Mouse (Mus musculus): ENCODE measurements around the gene Fryl. TPM values are rescaled to one million over a fixed set of nuclear protein-coding genes. Genes with fewer than 3 reads are reported as not detected.

Gene Fryl
- polyA plus RNA-seq, 1 experiment, result 157 TPM

GRCm38 (mm10) chr5:73153802-73154465, 102.5 kb downstream of the Fryl start:
- 94% methylated on average over 14 of the region's 14 CpGs for WGBS
- no peak for TF ChIP-seq POLR2A (IDR thresholded peaks at IDR 0.05; ENCODE audit: borderline replicate concordance, control insufficient read depth, low read depth, low read length)
- TF ChIP-seq CTCF (IDR thresholded peaks at IDR 0.05; ENCODE audit: control insufficient read depth, insufficient read depth, low read length), result no peak

DNA sequence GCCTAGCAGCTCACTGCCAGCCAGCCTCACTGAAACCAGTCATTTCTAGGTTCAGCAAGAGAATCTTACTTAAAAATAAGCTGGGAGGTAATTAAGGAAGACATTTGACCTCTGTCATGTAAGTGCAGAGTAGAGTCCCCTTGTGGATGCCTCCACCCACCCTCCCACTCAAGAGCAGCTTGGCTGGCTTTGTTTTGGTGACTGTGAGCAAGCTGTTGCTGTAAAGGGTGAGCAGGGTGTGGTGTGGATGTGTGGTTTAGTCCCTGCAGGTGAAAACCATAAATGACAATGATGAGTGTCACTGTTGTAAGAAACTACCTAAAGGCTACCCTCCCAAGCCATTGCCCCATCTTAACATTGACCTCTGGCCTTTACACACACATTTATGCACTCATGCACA, 104.2 kb downstream of the Fryl start:
- H3K4me3 ChIP-seq (replicated peaks; ENCODE audit: control insufficient read depth, low read depth, low read length), result no peak overlapping the region
- no peak for TF ChIP-seq CTCF (IDR thresholded peaks at IDR 0.05; ENCODE audit: control insufficient read depth, insufficient read depth, low read length)
- TF ChIP-seq POLR2A (IDR thresholded peaks at IDR 0.05; ENCODE audit: borderline replicate concordance, control insufficient read depth, low read depth, low read length), result no peak
- no peak overlapping the region for H3K27ac ChIP-seq (ENCODE audit: control insufficient read depth, insufficient read depth, low read depth, low read length, poor library complexity)
- no peaks in the 10 kb centered on the region for H3K4me1 ChIP-seq (ENCODE audit: control insufficient read depth, insufficient read depth, low read length)

More at GRCm38 (mm10) chr5:73153802-73154465, 102.5 kb downstream of the Fryl start:
- no peaks in the 10 kb centered on the region for H3K4me1 ChIP-seq (ENCODE audit: control insufficient read depth, insufficient read depth, low read length)
- no peak overlapping the region for H3K4me3 ChIP-seq (replicated peaks; ENCODE audit: control insufficient read depth, low read depth, low read length)
- no peak overlapping the region for H3K27ac ChIP-seq (ENCODE audit: control insufficient read depth, insufficient read depth, low read depth, low read length, poor library complexity)

DNA sequence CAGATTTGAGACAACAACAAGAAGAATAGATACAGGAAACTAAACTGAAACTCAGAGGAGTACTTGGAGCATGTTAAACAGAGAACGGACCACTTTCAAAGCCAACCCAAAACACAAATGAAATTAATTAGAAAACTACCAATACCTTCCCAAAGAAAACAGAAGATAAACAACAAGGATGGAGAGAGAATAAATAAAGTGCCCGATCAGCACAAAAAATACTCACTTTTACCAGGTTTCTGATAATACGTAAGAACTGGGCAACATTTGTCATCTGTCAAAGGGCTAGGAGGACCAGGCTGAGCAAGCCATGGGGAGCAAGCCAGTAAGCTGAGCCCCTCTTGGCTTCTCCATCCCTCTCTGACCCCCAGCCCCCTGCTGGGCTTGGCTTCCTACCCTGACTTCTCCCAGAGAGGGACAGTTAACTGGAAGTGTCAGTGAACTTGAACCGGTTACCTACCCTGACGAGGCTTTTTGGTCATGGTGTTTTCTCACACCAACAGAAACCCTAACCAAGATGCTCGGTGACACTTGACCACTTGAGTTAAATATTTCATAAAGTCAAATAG, 105.5 kb downstream of the Fryl start:
- WGBS, result 84% methylated on average over 6 of the region's 6 CpGs
- no peak for TF ChIP-seq CTCF (IDR thresholded peaks at IDR 0.05; ENCODE audit: control insufficient read depth, insufficient read depth, low read length)
- TF ChIP-seq POLR2A (IDR thresholded peaks at IDR 0.05; ENCODE audit: borderline replicate concordance, control insufficient read depth, low read depth, low read length), result no peak
- Histone ChIP-seq H3K4me3 (replicated peaks; ENCODE audit: control insufficient read depth, low read depth, low read length) (no peak overlapping the region), H3K27ac (ENCODE audit: control insufficient read depth, insufficient read depth, low read depth, low read length, poor library complexity) (no peak overlapping the region), H3K4me1 (ENCODE audit: control insufficient read depth, insufficient read depth, low read length) (no peaks in the 10 kb centered on the region)

GRCm38 (mm10) chr5:73144987-73145386, 111.4 kb downstream of the Fryl start:
- Histone ChIP-seq H3K4me3 (replicated peaks; ENCODE audit: control insufficient read depth, low read depth, low read length) (no peak overlapping the region), H3K4me1 (ENCODE audit: control insufficient read depth, insufficient read depth, low read length) (no peaks in the 10 kb centered on the region), H3K27ac (ENCODE audit: control insufficient read depth, insufficient read depth, low read depth, low read length, poor library complexity) (no peak overlapping the region)
- WGBS, result 28% methylated on average over 11 of the region's 11 CpGs
- no peak for TF ChIP-seq POLR2A (IDR thresholded peaks at IDR 0.05; ENCODE audit: borderline replicate concordance, control insufficient read depth, low read depth, low read length)
- TF ChIP-seq CTCF (IDR thresholded peaks at IDR 0.05; ENCODE audit: control insufficient read depth, insufficient read depth, low read length), result no peak

- WGBS, result 63% methylated on average over 2 of the region's 2 CpGs
- H3K27ac ChIP-seq (ENCODE audit: control insufficient read depth, insufficient read depth, low read depth, low read length, poor library complexity), result no peak overlapping the region
Observed at GRCm38 (mm10) chr5:73141712-73142111, 114.7 kb downstream of the Fryl start.

GRCm38 (mm10) chr5:73141161-73141560, 115.3 kb downstream of the Fryl start:
- no peak overlapping the region for H3K4me3 ChIP-seq (replicated peaks; ENCODE audit: control insufficient read depth, low read depth, low read length)
- TF ChIP-seq POLR2A (IDR thresholded peaks at IDR 0.05; ENCODE audit: borderline replicate concordance, control insufficient read depth, low read depth, low read length) (no peak), CTCF (IDR thresholded peaks at IDR 0.05; ENCODE audit: control insufficient read depth, insufficient read depth, low read length) (no peak)
- H3K4me1 ChIP-seq (ENCODE audit: control insufficient read depth, insufficient read depth, low read length), result no peaks in the 10 kb centered on the region
- 93% methylated on average over 8 of the region's 8 CpGs for WGBS
- H3K27ac ChIP-seq (ENCODE audit: control insufficient read depth, insufficient read depth, low read depth, low read length, poor library complexity), result no peak overlapping the region

More at GRCm38 (mm10) chr5:73141712-73142111, 114.7 kb downstream of the Fryl start:
- Histone ChIP-seq H3K4me3 (replicated peaks; ENCODE audit: control insufficient read depth, low read depth, low read length) (no peak overlapping the region), H3K4me1 (ENCODE audit: control insufficient read depth, insufficient read depth, low read length) (no peaks in the 10 kb centered on the region)
- no peak for TF ChIP-seq POLR2A (IDR thresholded peaks at IDR 0.05; ENCODE audit: borderline replicate concordance, control insufficient read depth, low read depth, low read length)
- TF ChIP-seq CTCF (IDR thresholded peaks at IDR 0.05; ENCODE audit: control insufficient read depth, insufficient read depth, low read length), result no peak

DNA sequence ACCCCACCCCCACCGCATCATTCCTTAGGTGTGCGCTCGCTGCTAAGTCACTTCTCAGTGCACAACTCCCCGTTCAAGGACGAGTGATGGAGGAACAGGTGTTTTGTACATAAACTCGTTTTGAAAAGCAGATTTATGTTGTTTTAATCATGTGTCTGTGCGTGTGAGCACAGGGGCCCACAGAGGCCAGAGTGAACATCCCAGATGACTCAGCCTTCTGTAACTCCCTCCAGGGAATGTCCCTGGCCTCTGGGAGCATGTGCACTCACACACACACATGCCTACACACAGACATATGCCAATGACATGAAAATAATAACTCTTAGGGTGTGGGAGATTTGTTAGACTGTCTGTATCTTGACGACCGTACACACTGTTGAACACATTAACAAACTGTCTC, 118.9 kb downstream of the Fryl start:
- WGBS, result 89% methylated on average over 9 of the region's 9 CpGs
- TF ChIP-seq CTCF (IDR thresholded peaks at IDR 0.05; ENCODE audit: control insufficient read depth, insufficient read depth, low read length), result no peak
- no peaks in the 10 kb centered on the region; the same call in 1 of the 2 replicates for H3K4me1 ChIP-seq (ENCODE audit: control insufficient read depth, insufficient read depth, low read length)
- no peak overlapping the region for H3K27ac ChIP-seq (ENCODE audit: control insufficient read depth, insufficient read depth, low read depth, low read length, poor library complexity)
- no peak overlapping the region for H3K4me3 ChIP-seq (replicated peaks; ENCODE audit: control insufficient read depth, low read depth, low read length)

DNA sequence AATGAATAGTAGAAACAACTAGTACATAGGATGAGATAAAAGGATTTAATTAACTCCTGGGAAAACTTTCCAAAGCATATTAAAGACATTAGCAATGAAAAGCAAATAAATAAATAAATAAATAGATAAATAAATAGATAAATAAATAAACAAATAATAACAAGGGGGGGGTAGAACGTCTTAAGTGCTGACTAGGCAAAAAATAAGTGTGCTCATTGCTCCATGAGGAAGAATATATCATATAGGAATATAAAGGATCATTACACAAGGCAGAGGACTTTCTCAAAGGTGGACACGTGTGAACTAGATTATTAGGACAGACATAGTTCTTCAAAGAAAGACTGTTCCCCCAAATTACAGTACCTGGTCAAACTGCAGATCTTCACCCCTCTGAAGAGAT, 120.5 kb downstream of the Fryl start:
- Histone ChIP-seq H3K27ac (ENCODE audit: control insufficient read depth, insufficient read depth, low read depth, low read length, poor library complexity) (no peak overlapping the region), H3K4me3 (replicated peaks; ENCODE audit: control insufficient read depth, low read depth, low read length) (no peak overlapping the region), H3K4me1 (ENCODE audit: control insufficient read depth, insufficient read depth, low read length) (no peaks in the 10 kb centered on the region; the same call in 1 of the 2 replicates)
- TF ChIP-seq CTCF (IDR thresholded peaks at IDR 0.05; ENCODE audit: control insufficient read depth, insufficient read depth, low read length) (no peak), POLR2A (IDR thresholded peaks at IDR 0.05; ENCODE audit: borderline replicate concordance, control insufficient read depth, low read depth, low read length) (no peak)
- 80% methylated on average over 2 of the region's 2 CpGs for WGBS

Data from bone marrow, adult 2 months (tissue).